Mouse (Mus musculus): ENCODE results near the gene Sesn3. TPM values are rescaled to one million over a fixed set of nuclear protein-coding genes. Genes with fewer than 3 reads are reported as not detected.
A peak's percentile ranks its signal among the peaks of the same experiment; 100 is the strongest.

Sesn3 gene
- polyA plus RNA-seq, 1 experiment from 2014 or later = 11.9 TPM

DNA sequence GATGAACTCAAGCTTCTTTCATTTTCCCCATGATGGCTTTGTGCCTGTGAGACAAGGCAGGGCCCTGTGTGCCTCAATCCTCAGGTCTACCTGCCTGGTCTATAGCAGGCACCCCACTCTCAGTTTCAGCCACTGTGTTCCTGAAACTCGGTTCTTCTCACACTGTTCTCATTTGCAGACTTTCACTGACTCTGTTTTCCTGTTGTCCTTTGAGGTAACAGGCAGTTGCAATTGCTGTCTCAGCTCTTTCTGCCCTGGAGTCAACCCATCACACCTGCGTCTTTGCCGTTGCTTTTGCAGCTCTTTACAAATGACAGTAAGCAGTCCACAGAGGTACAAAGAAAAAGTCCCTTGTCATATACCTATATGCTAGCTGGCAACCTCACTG lies 26.7 kb upstream of the Sesn3 start:
- Histone ChIP-seq H3K9me3 (no peaks in the 10 kb centered on the region), H3K36me3 (no peaks in the 10 kb centered on the region), H3K9ac (no peak overlapping the region), H3K27ac (replicated peaks) (no peak overlapping the region), H3K4me2 (no peak overlapping the region), H3K4me3 (no peak overlapping the region), H3K4me1 (peaks cover 28% of the 10 kb centered on the region), H3K27me3 (replicated peaks) (no peaks in the 10 kb centered on the region)
- WGBS = 79% methylated on average over 3 of the region's 3 CpGs
- no peak for ATAC-seq (ENCODE audit: extremely low read depth, insufficient number of reproducible peaks, low FRiP score, low TSS enrichment)

DNA sequence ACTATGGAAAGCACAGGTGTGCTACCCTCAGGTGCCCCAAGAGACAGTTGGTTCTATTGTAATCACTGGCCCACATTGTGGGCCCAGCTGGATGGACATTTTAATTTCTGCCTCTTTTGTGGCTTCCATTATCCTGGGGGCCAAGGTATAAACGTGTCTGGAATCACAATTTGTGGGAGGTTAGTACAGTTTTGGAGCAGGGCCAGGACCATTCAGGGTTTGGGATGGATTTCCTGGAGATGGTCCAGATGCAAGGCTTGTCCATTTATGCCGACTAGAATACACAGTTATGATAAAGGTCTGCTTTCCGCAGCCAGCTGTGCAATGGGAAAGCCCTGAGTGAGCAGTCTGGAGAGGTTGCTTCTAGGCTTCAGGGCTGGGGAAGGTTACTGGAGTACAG lies 13.7 kb upstream of the Sesn3 start:
- H3K9ac ChIP-seq = no peak overlapping the region
- peaks cover 4% of the 10 kb centered on the region; the same call in 1 of the 2 replicates for H3K4me1 ChIP-seq
- no peaks in the 10 kb centered on the region for H3K9me3 ChIP-seq
- no peaks in the 10 kb centered on the region for H3K36me3 ChIP-seq
- WGBS = 30% methylated on average over 3 of the region's 3 CpGs
- no peak overlapping the region for H3K4me2 ChIP-seq
- ATAC-seq (ENCODE audit: extremely low read depth, insufficient number of reproducible peaks, low FRiP score, low TSS enrichment) = no peak
- H3K4me3 ChIP-seq = no peak overlapping the region
- H3K27me3 ChIP-seq (replicated peaks) = no peaks in the 10 kb centered on the region
- no peak overlapping the region for H3K27ac ChIP-seq (replicated peaks)

DNA sequence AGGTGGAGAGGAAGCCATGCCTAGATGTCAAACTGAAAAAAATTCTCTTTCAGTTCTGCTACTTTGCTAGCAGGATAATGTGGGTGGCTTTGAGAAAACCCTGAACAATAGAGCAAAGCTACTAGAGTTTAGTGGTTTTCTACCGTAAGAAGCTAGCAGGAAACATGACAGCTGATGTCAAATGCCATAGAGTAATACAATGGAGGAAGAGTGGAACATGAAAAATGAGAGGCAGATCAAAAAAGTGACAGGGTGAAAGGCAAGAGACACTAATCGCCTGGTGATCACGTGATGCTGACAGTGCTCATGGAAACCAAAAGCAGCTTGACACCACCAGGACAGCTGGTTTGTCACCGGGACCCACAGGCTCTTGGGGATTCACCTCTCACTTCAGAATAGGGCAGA lies 12.3 kb upstream of the Sesn3 start:
- Histone ChIP-seq H3K27me3 (replicated peaks) (no peaks in the 10 kb centered on the region), H3K27ac (replicated peaks) (no peak overlapping the region), H3K4me3 (no peak overlapping the region), H3K9me3 (no peaks in the 10 kb centered on the region), H3K36me3 (no peaks in the 10 kb centered on the region), H3K9ac (no peak overlapping the region), H3K4me1 (peaks cover 4% of the 10 kb centered on the region; the same call in 1 of the 2 replicates), H3K4me2 (no peak overlapping the region)
- WGBS = 55% methylated on average over 4 of the region's 4 CpGs
- ATAC-seq (ENCODE audit: extremely low read depth, insufficient number of reproducible peaks, low FRiP score, low TSS enrichment) = no peak

DNA sequence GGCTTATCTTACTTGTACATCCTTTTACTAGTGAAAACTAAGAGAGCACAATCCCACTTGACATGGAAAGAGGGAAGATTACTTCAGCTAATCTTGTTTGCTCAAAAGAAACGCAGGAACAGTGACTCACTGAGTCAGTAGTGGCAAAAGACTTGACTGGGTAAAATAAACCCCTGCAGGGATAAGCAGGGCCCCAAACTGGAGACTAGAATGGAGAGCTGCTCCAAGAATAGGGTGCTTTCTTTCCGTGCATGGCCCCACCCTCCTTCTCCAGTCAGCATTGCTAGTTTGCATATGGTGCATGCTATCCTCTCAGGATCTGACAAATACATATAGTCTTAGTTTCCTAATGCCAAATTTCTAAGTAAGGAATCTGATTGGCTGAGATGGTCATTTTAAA lies 8.4 kb upstream of the Sesn3 start:
- Histone ChIP-seq H3K4me1 (peaks cover 1% of the 10 kb centered on the region; the same call in 1 of the 2 replicates), H3K9me3 (no peaks in the 10 kb centered on the region), H3K9ac (no peak overlapping the region), H3K36me3 (no peaks in the 10 kb centered on the region), H3K4me2 (no peak overlapping the region), H3K27ac (replicated peaks) (no peak overlapping the region), H3K4me3 (no peak overlapping the region), H3K27me3 (replicated peaks) (no peaks in the 10 kb centered on the region)
- no peak for ATAC-seq (ENCODE audit: extremely low read depth, insufficient number of reproducible peaks, low FRiP score, low TSS enrichment)
- 32% methylated on average over 2 of the region's 2 CpGs for WGBS

DNA sequence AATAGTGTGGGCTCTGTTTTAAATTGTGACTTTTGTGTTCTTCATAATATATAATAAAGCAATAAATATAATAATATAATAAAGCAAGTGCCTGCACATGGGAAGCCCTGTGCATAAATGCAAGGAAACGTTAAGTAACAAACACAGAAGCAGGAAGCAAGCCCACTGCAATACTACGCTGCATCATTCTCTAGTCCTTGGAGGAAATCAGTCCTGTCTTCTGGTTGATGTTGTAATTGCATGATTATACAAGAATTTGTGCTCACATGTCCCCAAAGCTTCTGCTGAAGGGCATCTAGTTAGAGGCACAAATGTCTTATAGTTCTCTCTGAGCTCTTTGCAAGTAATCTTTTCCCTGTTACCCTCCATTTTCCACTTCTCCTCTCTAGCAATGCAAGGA lies 6.3 kb upstream of the Sesn3 start:
- WGBS = 73% methylated on average over 2 of the region's 2 CpGs
- Histone ChIP-seq H3K27me3 (replicated peaks) (no peaks in the 10 kb centered on the region), H3K27ac (replicated peaks) (no peak overlapping the region), H3K4me3 (no peak overlapping the region), H3K36me3 (no peaks in the 10 kb centered on the region), H3K9ac (no peak overlapping the region), H3K4me2 (no peak overlapping the region), H3K4me1 (no peaks in the 10 kb centered on the region), H3K9me3 (no peaks in the 10 kb centered on the region)
- ATAC-seq (ENCODE audit: extremely low read depth, insufficient number of reproducible peaks, low FRiP score, low TSS enrichment) = no peak

DNA sequence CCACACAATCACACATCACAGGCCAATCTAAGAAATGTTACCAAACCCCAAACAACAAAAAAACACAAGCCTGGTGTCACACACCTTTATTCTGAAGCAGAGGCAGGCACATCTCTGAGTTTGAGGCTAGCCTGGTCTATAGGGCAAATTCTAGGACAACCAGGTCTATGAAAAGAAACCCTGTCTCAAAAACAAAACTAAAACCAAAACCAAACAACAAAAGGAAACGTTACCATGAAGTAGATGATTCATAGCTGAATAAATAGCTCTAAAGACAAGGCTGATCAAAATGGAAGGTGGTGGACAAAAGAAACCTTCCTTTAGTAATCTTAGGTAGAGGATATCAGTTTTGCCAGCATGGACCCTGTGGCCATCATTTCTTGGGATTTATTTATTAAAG lies 1.9 kb upstream of the Sesn3 start:
- WGBS = 54% methylated on average over 1 of the region's 1 CpGs
- Histone ChIP-seq H3K4me3 (no peak overlapping the region), H3K9me3 (no peaks in the 10 kb centered on the region), H3K36me3 (no peaks in the 10 kb centered on the region), H3K4me2 (no peak overlapping the region), H3K27ac (replicated peaks) (no peak overlapping the region), H3K4me1 (peaks cover 7% of the 10 kb centered on the region), H3K27me3 (replicated peaks) (no peaks in the 10 kb centered on the region), H3K9ac (no peak overlapping the region)
- no peak for ATAC-seq (ENCODE audit: extremely low read depth, insufficient number of reproducible peaks, low FRiP score, low TSS enrichment)

DNA sequence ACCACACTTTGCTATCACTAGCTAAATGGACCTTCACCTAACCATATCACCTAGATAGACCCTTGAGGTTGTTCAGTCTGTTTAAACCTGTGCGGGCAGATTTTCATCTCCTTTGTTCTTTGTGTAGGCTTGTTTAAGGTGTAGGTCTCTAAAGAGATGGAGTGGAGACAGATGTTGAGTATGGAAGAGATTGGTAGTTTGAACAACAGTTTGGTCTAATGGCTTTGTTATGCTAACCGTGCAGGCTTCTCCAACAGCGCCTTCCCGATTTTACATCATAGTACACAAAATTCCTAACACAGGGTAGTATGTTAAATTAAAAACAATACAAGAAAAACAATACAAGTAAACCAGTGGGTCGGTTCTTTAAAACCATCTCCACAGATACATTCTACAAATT lies 281 bp upstream of the Sesn3 start:
- no peak for ATAC-seq (ENCODE audit: extremely low read depth, insufficient number of reproducible peaks, low FRiP score, low TSS enrichment)
- Histone ChIP-seq H3K4me3 (peak overlapping the region; percentile 93), H3K9me3 (no peaks in the 10 kb centered on the region), H3K4me1 (peaks cover 13% of the 10 kb centered on the region), H3K9ac (peak overlapping the region; percentile 77), H3K27ac (replicated peaks) (peak overlapping the region; percentile 90), H3K36me3 (no peaks in the 10 kb centered on the region), H3K27me3 (replicated peaks) (no peaks in the 10 kb centered on the region), H3K4me2 (peak overlapping the region; percentile 82)
- WGBS = 34% methylated on average over 5 of the region's 5 CpGs

DNA sequence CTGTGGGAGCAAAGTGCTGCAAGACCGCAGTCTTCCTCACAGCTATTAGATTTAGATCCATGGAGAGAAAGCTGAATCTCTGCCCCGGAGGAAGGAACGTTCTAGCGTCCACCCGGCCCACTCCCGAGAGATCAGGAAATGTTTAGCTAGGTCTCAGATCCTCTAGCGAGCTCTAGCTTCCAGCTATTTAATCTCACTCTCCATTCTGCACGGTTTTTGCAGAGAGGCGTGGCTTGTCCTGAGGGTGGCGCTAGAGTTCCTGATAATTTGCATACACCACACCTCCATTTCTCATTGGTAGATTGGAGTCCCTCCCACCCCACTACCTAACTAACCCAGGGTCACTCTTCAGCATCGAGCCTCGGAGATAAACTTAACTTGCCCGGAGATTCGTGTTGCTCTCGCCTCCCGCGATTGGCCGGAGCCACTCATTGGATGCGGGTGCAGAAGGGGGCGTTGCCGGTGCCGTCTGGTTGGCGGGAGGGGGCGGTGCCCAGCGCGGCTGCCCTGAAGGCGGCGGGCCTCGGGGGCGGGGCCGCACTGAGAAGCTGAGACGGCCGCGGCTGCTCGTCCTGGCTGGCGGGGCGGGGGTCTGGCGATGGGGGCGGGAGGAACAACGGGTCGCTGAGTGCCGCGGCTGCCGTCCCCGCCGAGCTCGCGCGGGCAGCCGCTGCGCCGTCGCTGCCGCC lies 1.1 kb downstream of the Sesn3 start:
- Histone ChIP-seq H3K9me3 (no peaks in the 10 kb centered on the region), H3K4me2 (peak overlapping the region; percentile 82), H3K27me3 (replicated peaks) (no peaks in the 10 kb centered on the region), H3K27ac (replicated peaks) (peak overlapping the region; percentile 96), H3K9ac (peak overlapping the region; percentile 95), H3K36me3 (no peaks in the 10 kb centered on the region), H3K4me3 (peak overlapping the region; percentile 93), H3K4me1 (peaks cover 16% of the 10 kb centered on the region)
- ATAC-seq (ENCODE audit: extremely low read depth, insufficient number of reproducible peaks, low FRiP score, low TSS enrichment) = peak; percentile 96
- 1% methylated on average over 36 of the region's 54 CpGs for WGBS

DNA sequence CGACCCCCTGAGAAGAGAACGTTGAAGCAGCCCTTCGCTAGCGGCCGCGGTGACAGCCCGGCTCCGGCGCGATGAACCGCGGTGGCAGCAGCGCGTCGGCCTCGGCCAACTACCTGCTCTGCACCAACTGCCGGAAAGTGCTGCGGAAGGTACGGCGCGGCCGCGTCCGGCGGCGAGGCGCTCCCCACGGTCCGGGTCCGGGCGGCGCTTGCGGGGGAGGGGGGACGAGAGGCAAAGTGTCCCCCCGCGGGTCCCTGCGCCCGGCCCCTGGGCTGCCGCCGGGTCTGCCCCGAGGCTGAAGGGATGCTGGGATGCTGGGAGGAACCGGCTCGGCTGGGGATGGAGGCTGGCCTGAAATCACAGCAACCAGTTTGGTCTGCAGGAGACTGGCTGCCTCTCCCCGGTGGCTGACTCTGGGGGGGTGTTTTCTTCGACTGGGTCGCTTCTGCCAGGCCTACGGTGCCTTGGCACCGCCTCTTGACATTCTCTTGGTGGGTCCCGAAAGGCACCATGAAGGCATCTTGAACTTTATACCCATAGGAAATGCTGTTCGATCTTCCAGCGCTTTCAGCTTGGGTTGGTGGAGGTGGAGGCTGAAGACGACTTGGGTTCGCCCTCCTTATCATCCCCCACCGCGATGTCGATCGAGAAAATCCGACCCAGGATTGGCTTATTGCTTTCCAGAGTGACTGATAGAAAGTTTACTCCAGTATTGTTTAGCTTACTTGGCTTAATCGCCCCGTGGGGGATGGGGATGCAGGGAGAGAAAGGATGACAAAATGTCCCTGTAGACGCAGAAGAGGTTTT lies 1.8 kb downstream of the Sesn3 start:
- WGBS = under 1% methylated on average over 60 of the region's 61 CpGs

DNA sequence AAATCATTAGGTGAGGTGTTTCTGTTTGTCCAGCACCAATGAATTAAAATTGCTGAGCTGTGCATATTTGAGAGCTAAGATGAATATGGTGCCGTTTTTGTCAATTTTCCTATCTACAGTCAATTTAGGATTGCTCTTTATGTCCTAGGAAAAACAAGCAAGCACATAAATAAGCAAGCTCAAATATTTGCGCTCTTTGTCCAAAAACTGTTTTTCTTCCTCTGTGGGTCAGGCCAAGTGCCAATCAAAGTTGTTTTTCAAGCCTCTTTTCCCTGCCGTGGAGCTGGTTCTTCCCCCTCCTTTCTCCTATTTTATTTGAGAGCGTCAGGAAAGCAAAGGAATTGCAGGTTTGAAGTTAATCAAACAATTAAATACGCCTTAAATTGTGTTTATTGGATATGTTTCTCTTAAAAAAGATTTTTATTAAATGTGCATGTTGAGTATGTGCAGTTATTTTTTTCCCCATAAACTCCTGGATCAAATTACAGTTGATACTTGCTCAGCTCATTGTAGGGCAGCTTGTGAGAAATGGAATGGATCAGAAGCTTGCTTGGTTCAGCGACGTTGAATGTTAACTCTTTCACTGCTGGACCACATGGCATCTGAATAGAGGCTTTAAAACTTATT lies 2.6 kb downstream of the Sesn3 start:
- Histone ChIP-seq H3K9me3 (no peaks in the 10 kb centered on the region), H3K4me3 (peak overlapping the region; percentile 93), H3K4me1 (peaks cover 20% of the 10 kb centered on the region), H3K36me3 (no peaks in the 10 kb centered on the region), H3K9ac (peak overlapping the region; percentile 95), H3K4me2 (peak overlapping the region; percentile 82), H3K27me3 (replicated peaks) (no peaks in the 10 kb centered on the region), H3K27ac (replicated peaks) (peak overlapping the region; percentile 96)
- WGBS = 2% methylated on average over 7 of the region's 7 CpGs
- ATAC-seq (ENCODE audit: extremely low read depth, insufficient number of reproducible peaks, low FRiP score, low TSS enrichment) = no peak

More for the DNA sequence above, 1.8 kb downstream of the Sesn3 start:
- no peaks in the 10 kb centered on the region for H3K36me3 ChIP-seq
- H3K9me3 ChIP-seq = no peaks in the 10 kb centered on the region
- H3K9ac ChIP-seq = peak overlapping the region; percentile 95
- H3K27me3 ChIP-seq (replicated peaks) = no peaks in the 10 kb centered on the region
- peak; percentile 31 for ATAC-seq (ENCODE audit: extremely low read depth, insufficient number of reproducible peaks, low FRiP score, low TSS enrichment)
- peak overlapping the region; percentile 96 for H3K27ac ChIP-seq (replicated peaks)
- peaks cover 20% of the 10 kb centered on the region for H3K4me1 ChIP-seq
- H3K4me3 ChIP-seq = peak overlapping the region; percentile 93
- H3K4me2 ChIP-seq = peak overlapping the region; percentile 82

DNA sequence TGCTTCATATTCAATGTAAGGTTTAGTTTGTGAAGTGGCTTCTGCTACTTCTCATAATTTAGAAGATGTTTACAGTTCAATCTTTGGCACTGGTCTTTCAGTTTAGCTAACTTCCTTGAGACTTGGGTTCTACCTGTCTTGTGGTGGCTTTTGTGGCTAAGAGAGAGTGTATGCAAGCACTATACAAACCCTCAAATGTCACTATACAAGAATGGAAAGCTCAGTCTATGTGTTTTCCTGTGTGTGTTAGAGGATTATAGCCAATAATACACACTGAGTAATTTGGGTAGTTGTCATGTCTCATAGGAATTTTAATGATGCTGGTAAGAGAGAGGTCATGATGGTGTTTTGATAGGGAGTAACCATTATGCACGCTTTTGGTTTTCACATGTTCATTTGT lies 5.8 kb downstream of the Sesn3 start:
- no peak overlapping the region for H3K27ac ChIP-seq (replicated peaks)
- no peak overlapping the region for H3K4me3 ChIP-seq
- no peak for ATAC-seq (ENCODE audit: extremely low read depth, insufficient number of reproducible peaks, low FRiP score, low TSS enrichment)
- WGBS = 63% methylated on average over 1 of the region's 1 CpGs
- H3K36me3 ChIP-seq = no peaks in the 10 kb centered on the region
- H3K27me3 ChIP-seq (replicated peaks) = no peaks in the 10 kb centered on the region
- no peak overlapping the region for H3K9ac ChIP-seq
- peaks cover 30% of the 10 kb centered on the region for H3K4me1 ChIP-seq
- no peaks in the 10 kb centered on the region for H3K9me3 ChIP-seq
- H3K4me2 ChIP-seq = no peak overlapping the region
